Mouse (Mus musculus) intestine, postnatal 0 days (tissue): ENCODE measurements around the gene Fntb. TPM values are rescaled to one million over a fixed set of nuclear protein-coding genes. Genes with fewer than 3 reads are reported as not detected.
"Not testable (repeated sequence)": the region's sequence is repeated elsewhere in the genome, so short reads cannot be mapped to it uniquely, and the experiment has no call there.

Experiments used
- ATAC-seq: fragments of 200-750 bp; cut with Nextera tagmentation; 2 replicates; pipeline ENCODE4 v1.8.0; 2017; ENCODE audit warnings: mild to moderate bottlenecking, moderate TSS enrichment, moderate library complexity
- H3K27ac ChIP-seq: fragments of 300-500 bp; sonication (generic); 2 replicates; pipeline ENCODE4 v1.5.1; 2014; ENCODE audit warnings: mild to moderate bottlenecking, low read depth, low read length, moderate library complexity
- H3K27me3 ChIP-seq: fragments of 300-500 bp; sonication (generic); replicated peaks from 2 replicates; pipeline ENCODE4 v1.6.1; 2014; ENCODE audit warnings: low read length, mixed read lengths; ENCODE audit not compliant: control insufficient read depth, insufficient read depth
- H3K36me3 ChIP-seq: fragments of 300-500 bp; sonication (generic); 2 replicates; pipeline ENCODE4 v1.6.1; 2014; ENCODE audit warnings: mild to moderate bottlenecking, moderate library complexity; ENCODE audit not compliant: control insufficient read depth, insufficient read depth
- H3K4me1 ChIP-seq: fragments of 300-500 bp; sonication (generic); replicated peaks from 2 replicates; pipeline ENCODE4 v1.6.1; 2014; ENCODE audit warnings: antibody characterized with exemption, low read length, mixed read lengths; ENCODE audit not compliant: control insufficient read depth, insufficient read depth
- H3K4me2 ChIP-seq: fragments of 300-500 bp; sonication (generic); replicated peaks from 2 replicates; pipeline ENCODE4 v1.6.1; 2014; ENCODE audit warnings: low read depth, mild to moderate bottlenecking, moderate library complexity
- H3K4me3 ChIP-seq: fragments of 300-500 bp; sonication (generic); 2 replicates; pipeline ENCODE4 v1.5.1; 2014; ENCODE audit warnings: low read depth, low read length
- H3K9ac ChIP-seq: fragments of 300-500 bp; sonication (generic); 2 replicates; pipeline ENCODE4 v1.6.1; 2014; ENCODE audit warnings: mild to moderate bottlenecking, low read depth, low read length
- H3K9me3 ChIP-seq: fragments of 300-500 bp; sonication (generic); 2 replicates; pipeline ENCODE4 v1.6.1; 2016; ENCODE audit warnings: mixed run types; ENCODE audit not compliant: control insufficient read depth
- CTCF ChIP-seq: sonication (generic); IDR thresholded peaks from 2 replicates; pipeline ENCODE4 v1.5.1; 2016; ENCODE audit warnings: low read depth, mild to moderate bottlenecking, control low read depth, antibody characterized with exemption, moderate library complexity
- WGBS: fragments of 180-500 bp; shearing (Covaris S2); extraction: QIAGEN DNeasy Blood & Tissue Kit; methylation state at CpG from one replicate; pipeline ENCODE4 v1.1.7; 2014; 5-methylcytosine and 5-hydroxymethylcytosine counted together
- polyA plus RNA-seq: library from polyadenylated mRNA; unstranded; fragments of >200 nt; fragmentation: Nextera tagmentation; extraction: Ambion mirVana; gene quantifications from 2 replicates; pipeline ENCODE4 v1.2.1, GENCODE M21; 2015

Fntb gene
- polyA plus RNA-seq, 1 experiment from 2014 or later: 13.5 TPM

DNA sequence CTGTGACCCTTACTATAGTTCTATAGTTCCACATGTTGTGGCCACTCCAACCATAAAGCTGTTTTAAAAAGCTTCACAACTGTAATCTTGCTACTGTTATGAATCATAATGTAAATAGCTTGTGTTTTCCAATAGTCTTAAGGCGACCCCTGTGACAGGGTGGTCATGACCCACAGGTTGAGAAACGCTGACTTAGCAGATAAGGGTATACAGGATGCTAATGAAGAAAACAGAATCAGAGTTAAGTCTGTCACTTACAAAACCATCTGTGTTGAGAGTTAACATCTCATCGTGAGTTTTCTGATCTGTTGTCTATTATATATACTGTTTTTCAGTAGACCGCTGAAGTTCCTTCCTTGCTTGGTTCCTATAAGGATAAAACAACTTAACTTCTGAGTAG, 73.9 kb downstream of the Fntb start:
- no peak overlapping the region for H3K9ac ChIP-seq

DNA sequence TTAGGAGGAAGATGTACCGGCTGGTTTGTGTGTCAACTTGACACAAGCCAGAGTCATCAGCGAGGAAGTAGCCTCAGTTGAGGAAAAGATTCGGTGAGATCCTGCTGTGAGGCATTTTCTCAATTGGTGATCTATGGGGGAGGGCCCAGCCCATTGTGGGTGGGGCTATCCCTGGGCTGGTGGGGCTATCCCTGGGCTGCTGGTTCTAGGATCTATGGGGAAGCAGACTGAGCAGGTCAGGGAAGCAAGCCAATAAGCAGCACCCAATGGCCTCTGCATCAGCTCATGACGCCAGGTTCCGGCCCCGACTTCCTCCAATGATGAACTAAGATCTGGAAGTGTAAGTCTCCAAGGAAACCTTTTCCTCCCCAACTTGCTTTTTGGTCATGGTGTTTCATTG, 74.7 kb downstream of the Fntb start:
- 74% methylated on average over 6 of the region's 6 CpGs for WGBS
- no peak for TF ChIP-seq CTCF
- Histone ChIP-seq H3K4me1 (no peaks in the 10 kb centered on the region), H3K27ac (no peak overlapping the region), H3K9ac (no peak overlapping the region), H3K36me3 (no peaks in the 10 kb centered on the region), H3K4me3 (no peak overlapping the region), H3K9me3 (no peaks in the 10 kb centered on the region), H3K4me2 (no peak overlapping the region), H3K27me3 (no peaks in the 10 kb centered on the region)
- ATAC-seq: no peak

More for the DNA sequence above, 73.9 kb downstream of the Fntb start:
- Histone ChIP-seq H3K36me3 (no peaks in the 10 kb centered on the region), H3K4me2 (no peak overlapping the region), H3K27ac (no peak overlapping the region), H3K4me1 (no peaks in the 10 kb centered on the region), H3K4me3 (no peak overlapping the region), H3K9me3 (no peaks in the 10 kb centered on the region), H3K27me3 (no peaks in the 10 kb centered on the region)
- 86% methylated on average over 4 of the region's 4 CpGs for WGBS
- TF ChIP-seq CTCF: no peak
- no peak for ATAC-seq

DNA sequence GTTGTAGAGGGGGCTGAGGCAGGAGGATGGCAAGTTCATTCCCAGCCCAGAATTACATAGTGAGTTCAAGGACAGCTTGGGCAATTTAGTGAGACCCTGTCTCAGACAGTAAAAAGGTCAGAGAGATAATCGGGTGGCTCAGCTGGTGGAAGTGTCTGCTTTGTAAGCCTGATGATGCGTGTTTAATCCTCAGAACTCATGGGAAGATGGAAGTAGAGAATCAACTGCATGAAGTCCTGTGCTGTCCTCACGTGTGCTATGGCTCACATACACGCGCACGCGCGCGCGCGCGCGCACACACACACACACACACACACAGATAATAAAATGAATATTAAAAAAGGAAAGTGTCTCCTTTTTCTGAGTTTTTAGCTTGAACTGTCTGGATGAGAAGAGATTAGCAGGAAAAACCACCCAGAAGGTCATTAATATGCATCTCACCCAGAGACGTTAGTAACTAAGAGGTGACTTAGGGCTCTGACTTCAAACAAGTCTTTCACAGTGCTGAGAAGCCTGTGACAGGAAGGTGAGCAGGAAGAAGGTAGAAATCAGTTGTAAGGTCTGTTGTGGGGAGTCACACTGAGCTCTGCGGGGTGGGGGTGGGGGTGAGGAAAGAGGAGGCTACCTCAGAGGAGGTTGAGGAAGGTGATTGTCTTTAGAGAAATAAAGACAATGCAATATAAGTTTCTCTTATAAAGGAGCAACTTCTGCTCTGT, 79.1 kb downstream of the Fntb start:
- ATAC-seq: no peak
- no peak for TF ChIP-seq CTCF
- Histone ChIP-seq H3K9ac (no peak overlapping the region), H3K27ac (no peak overlapping the region), H3K9me3 (no peaks in the 10 kb centered on the region), H3K4me3 (no peak overlapping the region), H3K27me3 (no peaks in the 10 kb centered on the region), H3K4me1 (no peaks in the 10 kb centered on the region), H3K36me3 (no peaks in the 10 kb centered on the region), H3K4me2 (no peak overlapping the region)
- 88% methylated on average over 15 of the region's 15 CpGs for WGBS

DNA sequence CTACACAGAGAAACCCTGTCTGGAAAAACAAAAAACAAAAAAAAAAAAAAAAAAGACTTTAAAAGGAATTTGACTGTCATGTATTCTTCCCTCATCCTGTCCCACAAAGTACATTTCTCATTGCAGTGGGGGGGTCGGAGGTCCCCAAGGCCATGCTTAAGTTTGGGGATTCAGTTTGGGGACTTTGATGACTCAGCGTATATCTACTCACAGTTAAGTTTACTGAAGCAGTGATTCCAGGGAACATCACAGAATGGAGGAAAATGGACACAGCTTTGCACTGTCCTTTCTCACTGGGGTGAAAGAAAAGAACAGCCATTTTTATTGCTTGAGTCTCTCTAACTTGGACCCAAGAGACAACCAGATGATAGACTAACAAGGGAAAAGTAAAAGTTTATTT, 87.0 kb downstream of the Fntb start:
- Histone ChIP-seq H3K36me3 (no peaks in the 10 kb centered on the region), H3K4me2 (no peak overlapping the region), H3K4me1 (no peaks in the 10 kb centered on the region), H3K4me3 (no peak overlapping the region), H3K27me3 (no peaks in the 10 kb centered on the region), H3K9me3 (no peaks in the 10 kb centered on the region), H3K9ac (no peak overlapping the region), H3K27ac (no peak overlapping the region)
- no peak for ATAC-seq
- 87% methylated on average over 2 of the region's 2 CpGs for WGBS
- no peak for TF ChIP-seq CTCF

DNA sequence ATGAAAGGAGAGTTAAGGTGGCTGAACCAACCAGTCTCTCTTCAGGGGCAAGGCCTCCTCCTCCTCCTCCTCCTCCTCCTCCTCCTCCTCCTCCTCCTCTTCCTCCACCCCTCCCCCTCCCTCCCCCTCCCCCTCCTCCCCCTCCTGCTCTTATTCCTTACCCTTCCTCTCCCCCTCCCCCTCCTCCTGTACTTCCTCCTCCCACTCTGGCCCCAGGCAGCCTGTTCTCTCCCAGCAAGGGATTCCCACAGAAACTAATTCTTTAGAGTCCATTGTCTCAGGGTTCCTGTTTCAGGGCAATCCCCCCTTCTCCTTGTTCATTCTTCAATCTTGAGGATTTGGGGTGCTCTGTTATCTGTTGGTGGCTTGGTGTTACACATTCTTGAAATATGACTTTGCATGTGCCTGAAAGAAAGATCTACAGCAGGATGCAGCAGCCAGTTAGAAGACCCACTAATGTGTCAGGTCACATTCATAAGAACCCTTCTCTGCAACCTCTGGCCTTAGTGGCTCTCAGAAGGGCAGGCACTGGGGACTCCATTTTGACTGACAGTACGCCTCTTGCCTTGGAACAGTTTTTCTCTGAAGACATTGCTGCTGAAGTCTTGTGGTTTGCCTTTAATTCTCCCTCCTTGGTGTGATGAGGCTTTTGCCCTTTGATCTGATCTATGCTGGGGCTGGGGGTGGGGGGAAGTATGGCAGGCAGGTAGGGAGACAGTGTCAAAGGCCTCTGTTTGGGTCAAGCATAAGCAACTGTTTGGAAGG, 88.2 kb downstream of the Fntb start:
- Histone ChIP-seq H3K9ac (no peak overlapping the region), H3K27me3 (no peaks in the 10 kb centered on the region), H3K27ac (no peak overlapping the region), H3K9me3 (no peaks in the 10 kb centered on the region), H3K36me3 (no peaks in the 10 kb centered on the region), H3K4me1 (no peaks in the 10 kb centered on the region), H3K4me2 (no peak overlapping the region), H3K4me3 (no peak overlapping the region)
- 93% methylated on average over 1 of the region's 1 CpGs for WGBS
- ATAC-seq: no peak
- no peak for TF ChIP-seq CTCF

DNA sequence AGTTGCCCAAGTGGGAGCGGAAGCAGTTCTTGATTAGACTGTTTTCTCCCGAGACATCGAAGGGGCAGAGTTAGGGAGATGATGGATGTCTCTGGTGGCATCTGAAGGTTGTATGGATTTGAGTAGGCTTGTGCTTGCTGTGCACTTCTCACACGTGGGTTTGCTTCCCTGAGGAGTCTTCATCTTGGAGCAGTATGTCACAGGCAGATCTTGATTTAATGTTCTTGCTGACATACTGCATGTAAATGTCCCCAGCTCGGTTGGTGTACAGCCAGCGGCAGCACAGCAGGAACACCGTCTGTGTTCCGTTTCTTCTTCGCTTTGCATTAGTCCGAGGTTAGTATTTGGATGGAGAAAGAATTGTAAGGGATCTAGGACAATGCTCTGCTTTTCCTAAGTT, 91.7 kb downstream of the Fntb start:
- Histone ChIP-seq H3K27me3 (no peaks in the 10 kb centered on the region), H3K9me3 (no peaks in the 10 kb centered on the region), H3K4me1 (no peaks in the 10 kb centered on the region), H3K36me3 (no peaks in the 10 kb centered on the region), H3K4me3 (no peak overlapping the region), H3K9ac (no peak overlapping the region), H3K4me2 (no peak overlapping the region), H3K27ac (no peak overlapping the region)
- no peak for ATAC-seq
- WGBS: 87% methylated on average over 10 of the region's 10 CpGs
- no peak for TF ChIP-seq CTCF

DNA sequence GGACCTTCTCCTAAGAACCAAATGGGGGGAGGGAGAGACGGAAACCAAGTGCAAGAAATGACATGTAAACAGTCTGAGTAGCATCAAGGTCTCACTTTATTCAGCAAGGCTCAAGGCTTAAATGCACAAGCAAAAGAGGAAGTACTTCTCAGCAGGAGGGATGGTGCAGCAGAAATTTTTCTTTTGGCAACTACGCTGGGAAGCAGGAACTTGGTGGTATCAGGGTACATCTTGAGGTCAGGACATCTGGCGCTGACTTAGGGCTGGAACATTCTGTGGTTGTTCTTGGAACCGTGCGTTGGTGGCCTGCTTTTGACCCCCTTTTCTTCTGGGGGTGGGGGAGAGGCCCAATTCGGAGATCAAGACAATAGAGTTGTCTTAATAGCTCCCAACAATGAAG, 93.4 kb downstream of the Fntb start:
- H3K4me3 ChIP-seq, H3K9ac ChIP-seq, H3K9me3 ChIP-seq, ATAC-seq, H3K4me2 ChIP-seq, H3K27me3 ChIP-seq, H3K36me3 ChIP-seq, H3K4me1 ChIP-seq, H3K27ac ChIP-seq: not testable (repeated sequence)
- 84% methylated on average over 6 of the region's 6 CpGs for WGBS
